18 mouse cellular contexts compared by ENCODE assay signal in genomic region chr11:113230410-113231132, GRCm38 (mm10).
A peak's percentile ranks its signal among the peaks of the same experiment; 100 is the strongest.
DNase-seq lines count a peak whose midpoint lies in the region; ATAC-seq and TF ChIP-seq lines count a peak whose summit lies in the region.
"Had no signal": no experiment of that assay in that cellular context is flagged by ENCODE, and none has a peak within 500 bp of the region (broad histone marks: within the 10 kb centered on the region; RNA-seq: fewer than 3 reads in every experiment).

No protein-coding gene starts in this region.

- ATAC-seq in hindbrain, embryonic 11.5 days (ENCODE audit: low FRiP score): peak; percentile 76
- ATAC-seq in midbrain, embryonic 14.5 days (ENCODE audit: low FRiP score, low TSS enrichment): no peak; the same call in 1 of the 2 replicates
- ATAC-seq: intestine, embryonic 16.5 days had no signal

- no peak overlapping the region for H3K4me3 ChIP-seq in hindbrain, embryonic 11.5 days (ENCODE audit: low read depth, low read length)
- no peak overlapping the region for H3K4me3 ChIP-seq in midbrain, embryonic 14.5 days (replicated peaks; ENCODE audit: low read depth, low read length)
- H3K4me3 ChIP-seq: heart, embryonic 12.5 days had no signal

- TF ChIP-seq POLR2A in brain, embryonic 14.5 days (IDR thresholded peaks at IDR 0.05; ENCODE audit: borderline replicate concordance, extremely low read depth, insufficient read depth, insufficient read length, poor library complexity, severe bottlenecking): no peak

- TF ChIP-seq CTCF in brain, embryonic 14.5 days (IDR thresholded peaks at IDR 0.05; ENCODE audit: borderline replicate concordance, extremely low read depth, insufficient read depth, insufficient read length): no peak

- H3K9ac ChIP-seq in hindbrain, embryonic 11.5 days (ENCODE audit: low read depth, low read length): no peak overlapping the region
- no peak overlapping the region for H3K9ac ChIP-seq in midbrain, embryonic 14.5 days (replicated peaks; ENCODE audit: low read length)
- H3K9ac ChIP-seq: heart, embryonic 12.5 days had no signal

- H3K4me1 ChIP-seq in hindbrain, embryonic 11.5 days (replicated peaks; ENCODE audit: control insufficient read depth, insufficient read depth, low read length): peaks cover 2% of the 10 kb centered on the region; the same call in 1 of the 2 replicates
- H3K4me1 ChIP-seq in midbrain, embryonic 14.5 days (ENCODE audit: control insufficient read depth, insufficient read depth, low read length): peaks cover 11% of the 10 kb centered on the region

- no peaks in the 10 kb centered on the region for H3K36me3 ChIP-seq in hindbrain, embryonic 11.5 days (ENCODE audit: control insufficient read depth, insufficient read depth, low read length)
- no peaks in the 10 kb centered on the region for H3K36me3 ChIP-seq in midbrain, embryonic 14.5 days (ENCODE audit: control insufficient read depth, insufficient read depth, low read length)
- H3K36me3 ChIP-seq: heart, embryonic 12.5 days had no signal

- H3K27me3 ChIP-seq in hindbrain, embryonic 11.5 days (ENCODE audit: control insufficient read depth, insufficient read depth, low read length): no peaks in the 10 kb centered on the region
- peaks cover 19% of the 10 kb centered on the region; the same call in 1 of the 2 replicates for H3K27me3 ChIP-seq in midbrain, embryonic 14.5 days (ENCODE audit: control insufficient read depth, insufficient read depth, low read length)
- H3K27me3 ChIP-seq: heart, embryonic 12.5 days had no signal

- no peaks in the 10 kb centered on the region for H3K9me3 ChIP-seq in hindbrain, embryonic 11.5 days (ENCODE audit: control insufficient read depth, low read length)
- H3K9me3 ChIP-seq in midbrain, embryonic 14.5 days (ENCODE audit: control insufficient read depth, low read length): no peaks in the 10 kb centered on the region
- H3K9me3 ChIP-seq: heart, embryonic 12.5 days had no signal

- no peak overlapping the region for H3K4me2 ChIP-seq in hindbrain, embryonic 11.5 days (replicated peaks; ENCODE audit: low read depth, low read length)
- H3K4me2 ChIP-seq in midbrain, embryonic 14.5 days (ENCODE audit: low read length): no peak overlapping the region
- H3K4me2 ChIP-seq: heart, embryonic 12.5 days had no signal

- WGBS in hindbrain, embryonic 11.5 days: 46% methylated on average over 6 of the region's 6 CpGs
- 42% methylated on average over 6 of the region's 6 CpGs for WGBS in midbrain, embryonic 14.5 days

- H3K27ac ChIP-seq in hindbrain, embryonic 11.5 days (ENCODE audit: low read depth, low read length): 0 out of 2 replicates have a peak overlapping the region, but pooled peaks have one; percentile 14
- no peak overlapping the region for H3K27ac ChIP-seq in midbrain, embryonic 14.5 days (replicated peaks; ENCODE audit: low read depth, low read length)

- peak; percentile 13 for DNase-seq in MN1 (ENCODE audit: low spot score)
- DNase-seq in brain, embryonic 14.5 days (ENCODE audit: low read depth): peak; percentile 66
- peak; percentile 43 for DNase-seq in hindbrain, embryonic 11.5 days (ENCODE audit: low spot score)
- peak; percentile 50 for DNase-seq in midbrain, embryonic 14.5 days
- no peak for DNase-seq in layer of hippocampus, adult 11-12 months (ENCODE audit: low spot score)
- DNase-seq in gastrocnemius, adult 18-20 months (ENCODE audit: low spot score): no peak
- no peak for DNase-seq in ovary, postnatal 14 days (ENCODE audit: low spot score)
- DNase-seq: adrenal gland, postnatal 14 days; cerebellum, postnatal 14 days; heart, postnatal 36 days; kidney, postnatal 10 days; layer of hippocampus, adult 9-11 months; liver; lung, adult 18-20 months; lung, postnatal 36 days; right cerebral cortex, postnatal 4 days had no signal

Comparison
In these comparisons a context has a peak if more than half of its experiments do, and no peak if none do; other contexts are left out.
1. DNase-seq: peak in MN1 (single experiment), brain, embryonic 14.5 days (single experiment), hindbrain, embryonic 11.5 days (single experiment) and midbrain, embryonic 14.5 days (single experiment); none in layer of hippocampus, adult 11-12 months (single experiment), gastrocnemius, adult 18-20 months (single experiment) and ovary, postnatal 14 days (single experiment).